Mouse (Mus musculus): Measurements from ENCODE around the gene Adh4.

- TF ChIP-seq POLR2A (IDR thresholded peaks at IDR 0.05; ENCODE audit: extremely low read depth, insufficient read depth, low read length) (no peak), CTCF (IDR thresholded peaks at IDR 0.05; ENCODE audit: extremely low read depth, insufficient read depth, low read length) (no peak)
Measured at GRCm38 (mm10) chr3:138366181-138366580, 49.1 kb upstream of the Adh4 start.
